Mouse (Mus musculus): ENCODE measurements around the gene Kmt2b.

DNA sequence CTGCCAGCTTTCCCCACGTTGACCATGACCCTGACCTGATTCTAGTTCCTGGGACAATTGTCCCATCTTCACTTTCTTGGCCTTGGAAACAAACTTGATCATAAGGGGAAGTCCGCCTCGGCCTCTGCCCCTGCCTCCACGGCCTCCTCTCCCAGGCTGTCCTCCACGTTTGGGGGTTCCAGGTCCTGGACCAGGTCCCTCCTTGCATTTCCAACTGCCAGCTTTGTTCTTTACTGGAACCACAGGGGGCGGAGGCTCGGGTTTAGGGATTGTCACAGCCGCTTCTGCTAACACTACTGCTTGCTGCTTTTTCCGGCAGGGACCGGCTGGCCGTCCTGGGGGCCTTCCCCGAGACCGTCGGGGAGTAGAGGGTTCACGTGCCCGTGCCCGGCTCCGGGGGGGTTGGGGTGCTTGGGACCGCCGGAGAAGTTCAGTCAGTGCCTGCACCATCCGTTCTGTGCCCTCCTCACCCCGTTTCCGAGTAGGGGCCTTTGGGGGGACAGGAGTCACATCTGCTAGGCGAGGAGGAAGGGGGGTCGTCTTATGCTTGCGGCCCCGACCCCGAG lies 2.0 kb downstream of the Kmt2b start:
- TF ChIP-seq POLR2A (IDR thresholded peaks at IDR 0.05; ENCODE audit: control insufficient read depth, low read depth, low read length) (no peak), CTCF (IDR thresholded peaks at IDR 0.05; ENCODE audit: control insufficient read depth, insufficient read depth, insufficient replicate concordance, low read depth, low read length) (no peak)

All from testis, adult 2 months (tissue).